Mouse (Mus musculus) intestine, postnatal 0 days (tissue): Measurements from ENCODE around the gene Ehf. TPM values are rescaled to one million over a fixed set of nuclear protein-coding genes. Genes with fewer than 3 reads are reported as not detected.
A peak's percentile ranks its signal among the peaks of the same experiment; 100 is the strongest.

Experiments used
- ATAC-seq: fragments of 200-750 bp; cut with Nextera tagmentation; 2 replicates; pipeline ENCODE4 v1.8.0; 2017; ENCODE audit warnings: mild to moderate bottlenecking, moderate TSS enrichment, moderate library complexity
- H3K27ac ChIP-seq: fragments of 300-500 bp; sonication (generic); 2 replicates; pipeline ENCODE4 v1.5.1; 2014; ENCODE audit warnings: mild to moderate bottlenecking, low read depth, low read length, moderate library complexity
- H3K27me3 ChIP-seq: fragments of 300-500 bp; sonication (generic); replicated peaks from 2 replicates; pipeline ENCODE4 v1.6.1; 2014; ENCODE audit warnings: low read length, mixed read lengths; ENCODE audit not compliant: control insufficient read depth, insufficient read depth
- H3K36me3 ChIP-seq: fragments of 300-500 bp; sonication (generic); 2 replicates; pipeline ENCODE4 v1.6.1; 2014; ENCODE audit warnings: mild to moderate bottlenecking, moderate library complexity; ENCODE audit not compliant: control insufficient read depth, insufficient read depth
- H3K4me1 ChIP-seq: fragments of 300-500 bp; sonication (generic); replicated peaks from 2 replicates; pipeline ENCODE4 v1.6.1; 2014; ENCODE audit warnings: antibody characterized with exemption, low read length, mixed read lengths; ENCODE audit not compliant: control insufficient read depth, insufficient read depth
- H3K4me2 ChIP-seq: fragments of 300-500 bp; sonication (generic); replicated peaks from 2 replicates; pipeline ENCODE4 v1.6.1; 2014; ENCODE audit warnings: low read depth, mild to moderate bottlenecking, moderate library complexity
- H3K4me3 ChIP-seq: fragments of 300-500 bp; sonication (generic); 2 replicates; pipeline ENCODE4 v1.5.1; 2014; ENCODE audit warnings: low read depth, low read length
- H3K9ac ChIP-seq: fragments of 300-500 bp; sonication (generic); 2 replicates; pipeline ENCODE4 v1.6.1; 2014; ENCODE audit warnings: mild to moderate bottlenecking, low read depth, low read length
- H3K9me3 ChIP-seq: fragments of 300-500 bp; sonication (generic); 2 replicates; pipeline ENCODE4 v1.6.1; 2016; ENCODE audit warnings: mixed run types; ENCODE audit not compliant: control insufficient read depth
- CTCF ChIP-seq: sonication (generic); IDR thresholded peaks from 2 replicates; pipeline ENCODE4 v1.5.1; 2016; ENCODE audit warnings: low read depth, mild to moderate bottlenecking, control low read depth, antibody characterized with exemption, moderate library complexity
- WGBS: fragments of 180-500 bp; shearing (Covaris S2); extraction: QIAGEN DNeasy Blood & Tissue Kit; methylation state at CpG from one replicate; pipeline ENCODE4 v1.1.7; 2014; 5-methylcytosine and 5-hydroxymethylcytosine counted together
- polyA plus RNA-seq: library from polyadenylated mRNA; unstranded; fragments of >200 nt; fragmentation: Nextera tagmentation; extraction: Ambion mirVana; gene quantifications from 2 replicates; pipeline ENCODE4 v1.2.1, GENCODE M21; 2015

Gene Ehf
- polyA plus RNA-seq, 1 experiment from 2014 or later: 24.3 TPM

GRCm38 (mm10) chr2:103325301-103326048, 22.4 kb upstream of the Ehf start:
- H3K27ac ChIP-seq: peak overlapping the region; percentile 74
- WGBS: 44% methylated on average over 7 of the region's 7 CpGs
- no peaks in the 10 kb centered on the region for H3K9me3 ChIP-seq
- H3K27me3 ChIP-seq: no peaks in the 10 kb centered on the region
- H3K4me1 ChIP-seq: peaks cover 24% of the 10 kb centered on the region
- H3K4me2 ChIP-seq: peak overlapping the region; percentile 37
- no peaks in the 10 kb centered on the region for H3K36me3 ChIP-seq
- H3K9ac ChIP-seq: no peak overlapping the region
- peak; percentile 83 for ATAC-seq
- 0 out of 2 replicates have a peak, but pooled peaks have one; percentile 13 for TF ChIP-seq CTCF
- H3K4me3 ChIP-seq: no peak overlapping the region

- no peak for TF ChIP-seq CTCF
- no peak for ATAC-seq
- Histone ChIP-seq H3K27ac (no peak overlapping the region), H3K27me3 (no peaks in the 10 kb centered on the region), H3K4me1 (peaks cover 24% of the 10 kb centered on the region), H3K4me2 (no peak overlapping the region), H3K4me3 (no peak overlapping the region), H3K9me3 (no peaks in the 10 kb centered on the region), H3K9ac (no peak overlapping the region), H3K36me3 (no peaks in the 10 kb centered on the region)
- WGBS: 51% methylated on average over 2 of the region's 2 CpGs
These were observed 21.2 kb upstream of the Ehf start for GRCm38 (mm10) chr2:103324320-103324719.

- WGBS: 17% methylated on average over 1 of the region's 1 CpGs
- peaks cover 22% of the 10 kb centered on the region for H3K4me1 ChIP-seq
- ATAC-seq: 0 out of 2 replicates have a peak, but pooled peaks have one; percentile 27
- no peak overlapping the region for H3K9ac ChIP-seq
- no peaks in the 10 kb centered on the region for H3K36me3 ChIP-seq
- H3K4me3 ChIP-seq: no peak overlapping the region
- no peak for TF ChIP-seq CTCF
- H3K27me3 ChIP-seq: no peaks in the 10 kb centered on the region
- no peaks in the 10 kb centered on the region for H3K9me3 ChIP-seq
- H3K27ac ChIP-seq: no peak overlapping the region
- H3K4me2 ChIP-seq: no peak overlapping the region
These were observed 19.1 kb upstream of the Ehf start for GRCm38 (mm10) chr2:103322171-103322570.

- ATAC-seq: no peak
- TF ChIP-seq CTCF: no peak
- Histone ChIP-seq H3K27ac (no peak overlapping the region), H3K4me3 (no peak overlapping the region), H3K4me2 (no peak overlapping the region), H3K27me3 (no peaks in the 10 kb centered on the region), H3K9me3 (no peaks in the 10 kb centered on the region), H3K4me1 (peaks cover 22% of the 10 kb centered on the region), H3K36me3 (no peaks in the 10 kb centered on the region), H3K9ac (no peak overlapping the region)
- 32% methylated on average over 4 of the region's 4 CpGs for WGBS
These were observed 18.6 kb upstream of the Ehf start for GRCm38 (mm10) chr2:103321638-103322037.

- Histone ChIP-seq H3K9ac (no peak overlapping the region), H3K27ac (no peak overlapping the region), H3K36me3 (no peaks in the 10 kb centered on the region), H3K9me3 (no peaks in the 10 kb centered on the region), H3K4me3 (no peak overlapping the region), H3K27me3 (no peaks in the 10 kb centered on the region), H3K4me1 (no peaks in the 10 kb centered on the region; the same call in 1 of the 2 replicates), H3K4me2 (no peak overlapping the region)
- TF ChIP-seq CTCF: no peak
- 0 out of 2 replicates have a peak, but pooled peaks have one; percentile 47 for ATAC-seq
- 28% methylated on average over 4 of the region's 4 CpGs for WGBS
These were observed 10.9 kb upstream of the Ehf start for GRCm38 (mm10) chr2:103314002-103314401.

- H3K9me3 ChIP-seq: no peaks in the 10 kb centered on the region
- H3K9ac ChIP-seq: no peak overlapping the region
- no peak for ATAC-seq
- no peak overlapping the region for H3K4me3 ChIP-seq
- H3K4me2 ChIP-seq: no peak overlapping the region
- H3K27ac ChIP-seq: no peak overlapping the region
- WGBS: 17% methylated on average over 4 of the region's 4 CpGs
- no peaks in the 10 kb centered on the region for H3K36me3 ChIP-seq
- no peak for TF ChIP-seq CTCF
- H3K27me3 ChIP-seq: no peaks in the 10 kb centered on the region
- H3K4me1 ChIP-seq: no peaks in the 10 kb centered on the region; the same call in 1 of the 2 replicates
These were observed 9.6 kb upstream of the Ehf start for GRCm38 (mm10) chr2:103312640-103313039.
